Mouse (Mus musculus) limb, embryonic 13.5 days (tissue): ENCODE results near the gene Tor1aip2. TPM values are rescaled to one million over a fixed set of nuclear protein-coding genes. Genes with fewer than 3 reads are reported as not detected.

Experiments used
- ATAC-seq: fragments of 200-750 bp; cut with Nextera tagmentation; 2 replicates; pipeline ENCODE4 v1.8.0; 2017; ENCODE audit warnings: low read depth, moderate number of reproducible peaks, moderate TSS enrichment; ENCODE audit not compliant: low FRiP score
- H3K27ac ChIP-seq: fragments of 300-500 bp; sonication (generic); 2 replicates; pipeline ENCODE4 v1.5.1; 2015; ENCODE audit warnings: inconsistent platforms, mild to moderate bottlenecking, moderate library complexity
- H3K27me3 ChIP-seq: fragments of 300-500 bp; sonication (generic); 2 replicates; pipeline ENCODE4 v1.6.1; 2015; ENCODE audit warnings: mild to moderate bottlenecking, inconsistent platforms
- H3K36me3 ChIP-seq: fragments of 300-500 bp; sonication (generic); 2 replicates; pipeline ENCODE4 v1.6.1; 2015; ENCODE audit warnings: inconsistent platforms, mild to moderate bottlenecking, moderate library complexity
- H3K4me1 ChIP-seq: fragments of 300-500 bp; sonication (generic); 2 replicates; pipeline ENCODE4 v1.6.1; 2015; ENCODE audit warnings: inconsistent platforms
- H3K4me2 ChIP-seq: fragments of 300-500 bp; sonication (generic); replicated peaks from 2 replicates; pipeline ENCODE4 v1.6.1; 2015; ENCODE audit warnings: inconsistent platforms, mild to moderate bottlenecking, moderate library complexity
- H3K4me3 ChIP-seq: fragments of 300-500 bp; sonication (generic); 2 replicates; pipeline ENCODE4 v1.5.1; 2015; ENCODE audit warnings: moderate library complexity, mild to moderate bottlenecking, inconsistent platforms
- H3K9ac ChIP-seq: fragments of 300-500 bp; sonication (generic); 2 replicates; pipeline ENCODE4 v1.6.1; 2015; ENCODE audit warnings: mild to moderate bottlenecking, inconsistent platforms
- H3K9me3 ChIP-seq: fragments of 300-500 bp; sonication (generic); 2 replicates; pipeline ENCODE4 v1.6.1; 2016; ENCODE audit warnings: inconsistent platforms
- WGBS: fragments of 180-500 bp; shearing (Covaris S2); methylation state at CpG from one replicate; pipeline ENCODE4 v1.1.7; 2015; 5-methylcytosine and 5-hydroxymethylcytosine counted together
- polyA plus RNA-seq: library from polyadenylated mRNA; unstranded; fragments of >200 nt; fragmentation: Nextera tagmentation; extraction: Ambion mirVana; gene quantifications from 2 replicates; pipeline ENCODE4 v1.2.1, GENCODE M21; 2015

Gene Tor1aip2
- 117 and 130 TPM in 2 replicates for polyA plus RNA-seq

GRCm38 (mm10) chr1:156035269-156035929 is at the start of gene Tor1aip2:
Gene Tor1aip2, plus strand, starts transcription at chr1:156035403.
- peaks cover 17% of the 10 kb centered on the region for H3K4me1 ChIP-seq
- no peaks in the 10 kb centered on the region for H3K9me3 ChIP-seq
- under 1% methylated on average over 59 of the region's 59 CpGs for WGBS
- peaks cover 31% of the 10 kb centered on the region for H3K36me3 ChIP-seq
- ATAC-seq = peak; percentile 75
- H3K27ac ChIP-seq = peak within 1 kb of the TSS; percentile 100
- peak within 1 kb of the TSS; percentile 73 for H3K4me2 ChIP-seq
- peak within 1 kb of the TSS; percentile 78 for H3K4me3 ChIP-seq
- no peaks in the 10 kb centered on the region for H3K27me3 ChIP-seq
- H3K9ac ChIP-seq = peak within 1 kb of the TSS; percentile 93

DNA sequence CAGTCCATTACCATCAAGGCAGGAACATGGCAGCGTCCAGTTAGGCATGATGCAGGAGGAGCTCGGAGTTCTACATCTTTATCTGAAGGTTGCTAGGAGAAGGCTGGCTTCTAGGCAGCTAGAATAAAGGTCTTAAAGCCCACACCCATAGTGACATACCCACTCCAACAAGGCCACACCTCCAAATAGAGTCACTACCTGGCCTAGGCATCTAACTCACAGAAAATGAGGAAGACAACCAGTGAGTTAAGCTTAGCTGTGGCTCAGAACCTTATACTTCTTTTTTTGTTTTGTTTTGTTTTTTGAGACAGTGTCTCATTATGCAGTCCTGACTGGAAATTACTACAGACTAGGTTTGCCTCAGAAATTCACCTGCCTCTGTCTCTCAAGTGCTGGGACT is 47.6 kb upstream of the Tor1aip2 start:
- no peak overlapping the region for H3K27ac ChIP-seq
- H3K4me2 ChIP-seq = no peak overlapping the region
- WGBS = 83% methylated on average over 2 of the region's 2 CpGs
- H3K9me3 ChIP-seq = no peaks in the 10 kb centered on the region
- no peak for ATAC-seq
- no peaks in the 10 kb centered on the region for H3K27me3 ChIP-seq
- no peaks in the 10 kb centered on the region for H3K4me1 ChIP-seq
- H3K9ac ChIP-seq = no peak overlapping the region
- no peaks in the 10 kb centered on the region for H3K36me3 ChIP-seq
- no peak overlapping the region for H3K4me3 ChIP-seq

GRCm38 (mm10) chr1:155989387-155989786 is 45.8 kb upstream of the Tor1aip2 start:
- Histone ChIP-seq H3K27ac (no peak overlapping the region), H3K4me2 (no peak overlapping the region), H3K36me3 (no peaks in the 10 kb centered on the region), H3K27me3 (no peaks in the 10 kb centered on the region), H3K9ac (no peak overlapping the region), H3K9me3 (no peaks in the 10 kb centered on the region), H3K4me1 (no peaks in the 10 kb centered on the region), H3K4me3 (no peak overlapping the region)
- no peak for ATAC-seq
- 25% methylated on average over 2 of the region's 2 CpGs for WGBS

DNA sequence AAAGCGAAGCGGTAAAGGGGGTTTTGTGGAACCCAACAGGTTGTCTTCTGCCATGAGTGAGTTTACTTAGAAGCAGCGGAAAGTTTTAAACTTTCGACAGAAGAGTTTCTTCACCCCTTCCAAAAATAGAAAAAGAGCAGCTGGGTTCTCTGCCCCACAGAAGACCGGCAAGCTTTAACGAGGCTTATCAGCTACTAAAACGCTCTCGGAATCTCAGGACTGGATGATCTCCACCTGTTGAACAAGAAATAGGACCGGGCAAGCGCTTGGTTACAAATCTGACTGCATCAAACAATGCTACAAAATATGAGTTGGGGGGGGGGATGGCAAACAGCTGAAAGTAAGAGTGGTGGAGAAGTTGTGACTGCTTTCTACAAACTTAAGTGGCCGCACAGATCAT is 44.8 kb upstream of the Tor1aip2 start:
- Histone ChIP-seq H3K9me3 (no peaks in the 10 kb centered on the region), H3K9ac (no peak overlapping the region), H3K27ac (no peak overlapping the region), H3K4me3 (no peak overlapping the region), H3K36me3 (no peaks in the 10 kb centered on the region), H3K4me1 (no peaks in the 10 kb centered on the region), H3K4me2 (no peak overlapping the region), H3K27me3 (no peaks in the 10 kb centered on the region)
- 40% methylated on average over 11 of the region's 11 CpGs for WGBS
- ATAC-seq = peak; percentile 57; the same call in 1 of the 2 replicates

DNA sequence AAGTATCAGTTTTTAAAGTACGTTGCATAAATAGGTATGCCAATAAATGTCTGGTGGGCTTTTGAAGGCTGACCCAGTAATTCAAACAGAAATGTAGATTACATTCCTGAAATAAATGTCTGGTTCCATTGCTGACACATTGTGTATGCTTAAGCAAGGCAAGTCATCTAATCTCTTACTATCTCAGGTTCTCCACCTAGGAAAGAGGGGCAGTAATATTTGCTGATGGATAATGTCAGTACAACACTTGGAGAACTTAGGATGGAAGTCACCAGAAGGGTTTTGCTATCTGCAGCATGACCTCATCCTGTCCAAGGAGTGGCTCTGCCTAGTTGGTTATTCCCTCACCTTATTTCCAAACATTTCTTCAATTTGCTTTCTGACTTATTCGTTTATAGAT is 40.7 kb upstream of the Tor1aip2 start:
- WGBS = 87% methylated on average over 2 of the region's 2 CpGs
- Histone ChIP-seq H3K27me3 (no peaks in the 10 kb centered on the region), H3K9ac (no peak overlapping the region), H3K9me3 (no peaks in the 10 kb centered on the region), H3K27ac (no peak overlapping the region), H3K4me2 (no peak overlapping the region), H3K4me3 (no peak overlapping the region), H3K4me1 (no peaks in the 10 kb centered on the region), H3K36me3 (no peaks in the 10 kb centered on the region)
- ATAC-seq = no peak

GRCm38 (mm10) chr1:155995612-155996011 is 39.6 kb upstream of the Tor1aip2 start:
- Histone ChIP-seq H3K27ac (no peak overlapping the region), H3K27me3 (no peaks in the 10 kb centered on the region), H3K4me1 (no peaks in the 10 kb centered on the region), H3K9me3 (no peaks in the 10 kb centered on the region), H3K4me2 (no peak overlapping the region), H3K4me3 (no peak overlapping the region), H3K9ac (no peak overlapping the region), H3K36me3 (no peaks in the 10 kb centered on the region)
- no peak for ATAC-seq
- 76% methylated on average over 2 of the region's 2 CpGs for WGBS

GRCm38 (mm10) chr1:156002366-156002765 is 32.8 kb upstream of the Tor1aip2 start:
- WGBS = 80% methylated on average over 8 of the region's 8 CpGs

DNA sequence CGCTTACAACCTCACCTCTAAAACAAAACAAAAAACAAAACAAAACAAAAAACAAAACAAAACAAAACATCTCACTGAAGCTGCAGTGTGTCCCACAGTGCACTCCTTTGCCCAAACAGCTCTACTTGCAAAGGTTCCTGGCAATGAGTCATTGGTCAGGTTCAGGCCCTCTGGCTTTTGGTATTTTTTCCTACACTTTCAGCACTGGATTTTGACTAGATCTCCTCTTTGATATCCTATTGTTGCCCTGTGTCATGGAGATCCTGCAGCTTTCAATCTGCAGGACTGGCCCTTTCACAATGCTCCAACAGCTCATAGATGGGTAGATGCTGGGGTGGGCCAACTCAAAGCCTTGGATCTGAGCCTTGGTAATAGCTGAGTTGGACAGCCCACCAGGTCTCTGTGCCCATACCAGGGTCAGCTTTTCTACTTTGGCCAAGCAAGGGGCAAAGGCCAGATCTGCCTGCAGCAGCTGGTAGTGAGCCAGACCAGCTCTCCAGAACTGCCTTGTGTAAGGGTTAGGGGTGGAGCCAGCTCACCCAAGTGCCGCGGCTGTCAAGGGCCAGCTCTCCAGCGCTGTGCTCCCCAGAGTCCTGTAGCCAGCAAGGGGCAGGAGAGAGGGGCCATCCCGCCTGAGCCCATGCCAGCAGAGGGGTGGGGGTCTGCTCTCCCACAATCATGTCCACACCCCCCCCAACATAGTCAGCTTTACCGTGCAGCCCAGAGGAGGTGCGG is 31.8 kb upstream of the Tor1aip2 start:
- Histone ChIP-seq H3K9ac (no peak overlapping the region), H3K9me3 (no peaks in the 10 kb centered on the region), H3K4me1 (no peaks in the 10 kb centered on the region), H3K4me2 (no peak overlapping the region), H3K36me3 (peaks cover 34% of the 10 kb centered on the region), H3K27ac (no peak overlapping the region; the same call in 1 of the 2 replicates), H3K4me3 (no peak overlapping the region), H3K27me3 (no peaks in the 10 kb centered on the region)
- no peak for ATAC-seq
- 92% methylated on average over 7 of the region's 7 CpGs for WGBS

More at GRCm38 (mm10) chr1:156002366-156002765, 32.8 kb upstream of the Tor1aip2 start:
- no peak for ATAC-seq
- Histone ChIP-seq H3K9ac (no peak overlapping the region), H3K9me3 (no peaks in the 10 kb centered on the region), H3K36me3 (peaks cover 28% of the 10 kb centered on the region), H3K27ac (no peak overlapping the region), H3K27me3 (no peaks in the 10 kb centered on the region), H3K4me3 (no peak overlapping the region), H3K4me2 (no peak overlapping the region), H3K4me1 (no peaks in the 10 kb centered on the region)

- Histone ChIP-seq H3K9ac (no peak overlapping the region), H3K4me3 (no peak overlapping the region), H3K27ac (no peak overlapping the region), H3K27me3 (no peaks in the 10 kb centered on the region), H3K4me1 (no peaks in the 10 kb centered on the region), H3K36me3 (peaks cover 48% of the 10 kb centered on the region), H3K4me2 (no peak overlapping the region), H3K9me3 (no peaks in the 10 kb centered on the region)
- 91% methylated on average over 11 of the region's 11 CpGs for WGBS
- no peak for ATAC-seq
Observed at GRCm38 (mm10) chr1:156005906-156006305, 29.3 kb upstream of the Tor1aip2 start.

GRCm38 (mm10) chr1:156009003-156009402 is 26.2 kb upstream of the Tor1aip2 start:
- Histone ChIP-seq H3K9me3 (no peaks in the 10 kb centered on the region), H3K4me2 (no peak overlapping the region), H3K4me3 (no peak overlapping the region), H3K4me1 (no peaks in the 10 kb centered on the region), H3K36me3 (peaks cover 63% of the 10 kb centered on the region), H3K9ac (no peak overlapping the region), H3K27me3 (no peaks in the 10 kb centered on the region), H3K27ac (no peak overlapping the region)
- no peak for ATAC-seq
- 86% methylated on average over 1 of the region's 1 CpGs for WGBS

DNA sequence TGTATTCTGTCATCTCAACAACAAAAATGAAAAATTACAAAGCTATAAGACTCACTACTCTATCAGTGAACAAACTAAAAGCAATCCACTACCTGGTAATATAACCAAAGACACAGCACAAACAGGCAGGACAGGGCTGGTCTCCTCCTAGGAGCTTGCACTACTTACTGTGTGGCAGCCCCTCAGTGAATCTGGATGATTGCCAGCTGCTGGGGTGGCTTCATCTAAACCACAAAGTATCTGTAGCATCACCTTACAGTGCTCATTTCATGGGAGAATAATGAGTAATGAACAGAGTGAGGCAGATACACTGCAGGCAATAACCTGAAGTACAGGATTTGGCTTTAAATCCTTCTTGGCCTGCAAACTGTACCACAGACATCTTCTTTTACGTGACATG is 15.4 kb upstream of the Tor1aip2 start:
- Histone ChIP-seq H3K9ac (no peak overlapping the region), H3K27ac (no peak overlapping the region), H3K27me3 (no peaks in the 10 kb centered on the region), H3K4me3 (no peak overlapping the region), H3K36me3 (peaks cover 68% of the 10 kb centered on the region), H3K9me3 (no peaks in the 10 kb centered on the region), H3K4me1 (no peaks in the 10 kb centered on the region), H3K4me2 (no peak overlapping the region)
- no peak for ATAC-seq
- 90% methylated on average over 1 of the region's 1 CpGs for WGBS

GRCm38 (mm10) chr1:156020402-156020801 is 14.8 kb upstream of the Tor1aip2 start:
- no peak overlapping the region for H3K4me3 ChIP-seq
- ATAC-seq = no peak
- H3K27ac ChIP-seq = no peak overlapping the region
- no peaks in the 10 kb centered on the region for H3K4me1 ChIP-seq
- H3K27me3 ChIP-seq = no peaks in the 10 kb centered on the region
- no peak overlapping the region for H3K4me2 ChIP-seq
- 84% methylated on average over 1 of the region's 1 CpGs for WGBS
- peaks cover 68% of the 10 kb centered on the region for H3K36me3 ChIP-seq
- H3K9me3 ChIP-seq = no peaks in the 10 kb centered on the region
- no peak overlapping the region for H3K9ac ChIP-seq
